Mouse (Mus musculus): ENCODE measurements around the gene Pygl. TPM values are rescaled to one million over a fixed set of nuclear protein-coding genes. Genes with fewer than 3 reads are reported as not detected.
A peak's percentile ranks its signal among the peaks of the same experiment; 100 is the strongest.

The Pygl gene
- total RNA-seq (2014; fragmentation: Nextera tagmentation) (54.6 and 74.4 TPM in 2 replicates), total RNA-seq (2017) (119 and 127 TPM in 2 replicates)

DNA sequence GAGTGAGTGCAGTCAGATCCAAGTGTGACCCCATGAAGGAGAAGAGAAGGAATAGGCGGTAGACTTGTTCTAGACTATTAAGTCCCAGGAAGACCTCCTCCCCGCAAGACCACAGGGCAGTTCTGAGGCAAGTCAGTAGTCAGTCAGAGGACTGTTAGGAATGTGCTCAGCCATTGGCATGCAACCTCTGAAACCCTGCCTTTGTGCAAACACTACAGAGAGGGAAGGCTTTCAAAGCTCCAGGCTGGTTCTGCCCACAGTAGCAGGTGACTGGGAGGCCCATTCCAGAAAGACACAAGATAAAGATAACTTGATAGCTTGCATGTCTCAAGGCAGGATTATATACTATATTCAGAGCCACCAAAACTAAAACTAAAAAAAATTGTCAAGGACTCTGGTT is at the start of gene Pygl:
Gene Pygl, minus strand, starts transcription at position 195 of the 400 bp plus-strand sequence.
- no peak for ATAC-seq (replicated peaks; ENCODE audit: poor library complexity, severe bottlenecking)

DNA sequence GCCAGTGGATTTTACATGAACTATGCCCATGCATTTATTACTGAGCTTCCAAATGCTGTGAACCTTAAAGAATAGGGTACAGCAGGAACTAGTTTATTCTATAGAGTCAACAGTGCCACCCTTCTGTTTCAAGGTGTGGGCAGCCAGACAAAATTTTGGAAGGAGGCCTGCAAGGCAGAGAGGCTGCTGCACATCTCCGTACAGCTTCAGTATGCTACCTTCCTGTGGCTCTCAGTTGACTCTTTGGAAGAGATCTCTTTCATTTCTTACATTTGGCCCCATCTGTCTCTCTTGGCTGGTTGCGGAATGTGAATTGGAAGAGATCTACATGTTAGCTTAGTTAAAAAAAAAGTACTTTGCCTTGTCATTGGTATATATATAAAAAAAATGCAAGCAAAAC is 49.6 kb upstream of the Pygl start:
- no peak for ATAC-seq (replicated peaks; ENCODE audit: poor library complexity, severe bottlenecking)

GRCm38 (mm10) chr12:70280381-70280780 is 49.1 kb upstream of the Pygl start:
- ATAC-seq (replicated peaks; ENCODE audit: poor library complexity, severe bottlenecking) = no peak

GRCm38 (mm10) chr12:70277071-70277939 is 46.0 kb upstream of the Pygl start:
- ATAC-seq (replicated peaks; ENCODE audit: poor library complexity, severe bottlenecking) = no peak

- ATAC-seq (replicated peaks; ENCODE audit: poor library complexity, severe bottlenecking) = no peak
Observed at GRCm38 (mm10) chr12:70269724-70270123, 38.4 kb upstream of the Pygl start.

DNA sequence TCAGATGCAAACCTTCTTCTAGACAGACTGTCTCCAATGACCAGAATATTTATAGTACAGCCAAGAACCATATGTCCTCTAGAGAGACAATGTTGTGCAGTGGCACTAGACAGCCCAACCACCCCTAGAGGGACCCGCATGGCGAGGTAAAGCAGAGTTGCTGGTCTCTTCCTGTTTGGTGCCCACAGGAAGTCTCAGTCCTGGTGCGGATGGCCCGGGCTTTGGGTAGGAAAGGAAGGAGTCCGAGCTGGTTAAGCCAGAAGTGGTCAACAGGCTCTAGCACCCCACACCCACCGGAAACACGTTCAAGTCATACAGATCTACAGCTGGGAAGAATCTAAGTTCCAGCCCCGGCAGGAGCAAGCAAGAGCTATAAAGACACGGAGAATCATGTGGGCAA is 36.0 kb upstream of the Pygl start:
- ATAC-seq (replicated peaks; ENCODE audit: poor library complexity, severe bottlenecking) = peak; percentile 65

- peak; percentile 54 for ATAC-seq (replicated peaks; ENCODE audit: poor library complexity, severe bottlenecking)
Observed at GRCm38 (mm10) chr12:70266494-70266931, 35.2 kb upstream of the Pygl start.

DNA sequence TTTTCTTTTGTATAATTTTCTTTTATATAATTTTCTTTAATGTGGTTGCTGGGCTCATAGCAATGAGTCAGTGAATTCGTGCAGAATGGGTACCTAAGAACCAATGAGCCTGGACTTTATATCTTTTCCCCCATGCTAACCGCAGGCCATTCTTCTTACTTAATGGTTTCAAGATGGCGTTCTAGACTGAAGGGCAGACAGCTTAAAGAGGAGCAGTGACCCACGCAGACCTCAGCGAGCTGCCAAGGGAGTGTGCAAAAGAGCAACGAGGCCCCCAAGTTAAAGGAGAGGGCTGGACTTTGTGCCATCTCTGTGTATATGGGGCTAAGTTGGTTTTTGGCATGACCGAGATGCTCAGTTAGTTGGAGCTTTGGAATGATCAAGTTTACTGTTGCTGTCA is 32.4 kb upstream of the Pygl start:
- ATAC-seq (replicated peaks; ENCODE audit: poor library complexity, severe bottlenecking) = no peak

GRCm38 (mm10) chr12:70262271-70262953 is 31.1 kb upstream of the Pygl start:
- ATAC-seq (replicated peaks; ENCODE audit: poor library complexity, severe bottlenecking) = no peak

- peak; percentile 92 for ATAC-seq (replicated peaks; ENCODE audit: poor library complexity, severe bottlenecking)
Observed at GRCm38 (mm10) chr12:70251210-70251884, 20.1 kb upstream of the Pygl start.

GRCm38 (mm10) chr12:70249616-70250157 is 18.4 kb upstream of the Pygl start:
- ATAC-seq (replicated peaks; ENCODE audit: poor library complexity, severe bottlenecking) = no peak

DNA sequence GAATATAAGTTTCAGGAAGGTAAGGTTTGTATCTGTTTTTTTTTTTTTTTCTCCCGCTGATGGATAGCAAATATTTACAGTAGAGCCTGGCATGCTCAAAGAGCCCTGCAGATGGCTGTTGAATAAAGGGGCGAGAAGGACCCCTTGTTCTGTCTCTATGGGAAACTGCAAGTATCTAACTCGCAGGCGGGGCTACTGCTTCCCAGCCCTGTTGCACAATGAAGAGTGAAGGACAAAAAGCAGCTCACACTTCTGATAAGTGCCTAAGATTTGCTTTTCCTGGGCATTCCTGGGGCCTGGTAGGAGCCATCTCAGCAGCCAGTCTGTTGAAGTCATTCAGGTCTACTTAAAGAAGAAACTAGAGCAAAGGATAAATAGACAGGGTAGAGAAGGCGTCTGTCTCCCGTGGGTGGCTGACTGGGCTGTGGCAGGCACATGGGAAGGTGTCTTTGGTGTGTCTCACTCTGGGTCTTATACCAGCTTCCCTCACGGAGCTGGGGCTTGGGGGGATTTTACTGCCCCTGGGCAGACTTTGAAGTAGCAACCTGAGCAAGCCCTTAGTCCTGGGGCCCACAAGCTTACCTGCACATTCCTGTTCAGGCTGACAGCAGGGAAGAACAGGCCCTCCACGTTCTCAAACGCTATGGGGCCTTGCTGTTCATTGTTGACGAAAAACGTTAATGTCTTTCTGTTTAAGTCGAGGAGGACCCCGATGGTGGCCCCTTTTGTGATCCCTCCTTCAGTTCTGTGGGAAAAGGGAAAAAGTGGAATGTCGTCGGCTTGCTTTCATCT is 16.6 kb upstream of the Pygl start:
- no peak for ATAC-seq (replicated peaks; ENCODE audit: poor library complexity, severe bottlenecking)

GRCm38 (mm10) chr12:70242550-70242949 is 11.3 kb upstream of the Pygl start:
- ATAC-seq (replicated peaks; ENCODE audit: poor library complexity, severe bottlenecking) = no peak

DNA sequence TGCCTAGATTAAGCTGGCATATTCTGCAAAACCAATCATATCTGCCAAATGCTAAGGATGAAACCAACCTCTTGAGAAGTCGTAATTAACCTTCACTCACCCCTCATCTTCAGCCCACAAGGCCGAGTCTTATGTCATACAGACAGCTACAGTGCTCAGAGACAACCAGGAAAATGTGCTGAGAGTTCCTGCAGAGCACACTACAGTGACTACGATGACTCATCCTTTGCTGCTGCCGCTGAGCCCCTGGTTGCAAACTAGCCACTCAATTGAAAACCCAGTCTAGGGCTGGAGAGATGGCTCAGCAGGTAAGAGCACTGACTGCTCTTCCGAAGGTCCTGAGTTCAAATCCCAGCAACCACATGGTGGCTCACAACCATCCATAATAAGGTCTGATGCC is 8.5 kb upstream of the Pygl start:
- peak; percentile 43 for ATAC-seq (replicated peaks; ENCODE audit: poor library complexity, severe bottlenecking)

DNA sequence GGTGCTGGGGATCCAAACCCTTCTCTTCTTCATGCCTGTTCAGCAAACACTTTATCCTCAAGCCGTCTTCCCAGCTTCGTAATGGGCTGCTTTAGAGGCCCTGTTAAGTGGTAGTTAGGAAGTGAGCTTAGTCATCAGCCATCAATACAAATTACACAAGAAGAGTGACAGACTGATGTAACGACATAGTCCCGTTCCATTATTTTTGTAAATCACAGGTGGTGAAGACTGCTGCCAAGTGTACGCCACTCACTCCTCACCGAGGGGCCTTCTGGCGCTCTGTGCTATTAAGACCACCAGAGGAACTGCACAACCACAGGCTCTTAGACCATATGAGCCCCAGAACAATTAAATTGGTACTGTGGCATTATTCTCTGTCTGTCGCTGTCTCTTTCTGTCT is 7.3 kb upstream of the Pygl start:
- peak; percentile 28 for ATAC-seq (replicated peaks; ENCODE audit: poor library complexity, severe bottlenecking)

- peak; percentile 46 for ATAC-seq (replicated peaks; ENCODE audit: poor library complexity, severe bottlenecking)
Observed at GRCm38 (mm10) chr12:70234938-70235484, 3.7 kb upstream of the Pygl start.

DNA sequence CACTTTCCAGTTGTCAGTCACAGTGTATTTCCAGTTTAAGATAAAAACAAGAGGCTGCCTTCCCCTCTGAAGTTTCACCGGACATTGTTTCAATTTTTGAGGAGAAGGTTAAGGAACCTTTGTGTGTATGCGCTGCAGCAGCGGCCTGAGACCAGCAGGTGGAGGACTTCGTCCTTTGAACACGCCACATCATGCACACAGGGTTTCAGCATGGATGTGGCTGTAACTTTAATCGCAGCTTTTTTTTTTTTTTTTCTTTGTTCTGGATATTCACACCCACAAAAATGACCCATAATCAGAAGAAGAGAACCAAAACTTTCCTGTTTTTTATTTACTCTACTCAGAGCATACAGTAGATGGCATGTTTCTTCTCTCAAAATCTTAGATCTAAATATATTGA is 3.1 kb upstream of the Pygl start:
- ATAC-seq (replicated peaks; ENCODE audit: poor library complexity, severe bottlenecking) = peak; percentile 65

DNA sequence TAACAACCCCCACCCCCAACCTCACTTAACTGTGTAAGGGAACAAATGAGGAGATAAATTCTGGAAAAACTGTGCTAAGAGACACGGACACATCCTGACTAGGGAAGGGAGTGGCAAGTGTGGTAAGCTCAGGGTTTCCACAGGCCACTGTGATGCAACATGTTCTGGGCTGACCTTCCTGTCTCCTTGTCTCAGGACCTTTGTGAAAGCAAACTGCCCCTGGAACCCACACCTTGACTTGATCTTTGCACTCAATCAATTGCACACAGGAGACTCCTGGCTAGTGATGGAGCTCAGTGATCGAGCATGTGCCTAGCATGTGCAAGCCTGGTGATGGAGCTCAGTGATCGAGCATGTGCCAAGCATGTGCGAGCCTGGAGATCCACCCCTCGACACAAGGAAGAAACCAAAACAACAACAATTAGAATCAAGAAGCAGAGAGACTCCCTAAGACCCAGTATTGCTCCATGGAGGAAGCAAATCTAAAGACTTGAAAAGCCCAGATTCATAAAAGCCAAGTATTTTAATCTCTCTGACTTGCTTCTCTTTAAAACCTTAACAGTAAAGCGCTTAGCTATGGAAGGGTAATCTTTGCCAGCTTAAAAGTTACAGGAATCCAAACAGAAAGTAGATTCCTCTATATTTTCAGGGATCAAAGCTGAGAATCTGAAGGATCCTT is 2.5 kb upstream of the Pygl start:
- ATAC-seq (replicated peaks; ENCODE audit: poor library complexity, severe bottlenecking) = peak; percentile 76

GRCm38 (mm10) chr12:70232020-70232544 is 794 bp upstream of the Pygl start:
- ATAC-seq (replicated peaks; ENCODE audit: poor library complexity, severe bottlenecking) = no peak

Data from granulocyte monocyte progenitor cell, adult 5-6 weeks (primary cell).